Mouse (Mus musculus) hindbrain, embryonic 16.5 days (tissue): ENCODE measurements around the gene Mgarp. TPM values are rescaled to one million over a fixed set of nuclear protein-coding genes. Genes with fewer than 3 reads are reported as not detected.
A peak's percentile ranks its signal among the peaks of the same experiment; 100 is the strongest.

ENCODE experiments used
- ATAC-seq: fragments of 200-750 bp; cut with Nextera tagmentation; 2 replicates; pipeline ENCODE4 v1.8.0; 2017; ENCODE audit warnings: moderate TSS enrichment, moderate library complexity
- H3K27ac ChIP-seq: fragments of 300-500 bp; sonication (generic); 2 replicates; pipeline ENCODE4 v1.5.1; 2014; ENCODE audit warnings: low read depth, mild to moderate bottlenecking, control low read depth, low read length, moderate library complexity
- H3K27me3 ChIP-seq: fragments of 300-500 bp; sonication (generic); replicated peaks from 2 replicates; pipeline ENCODE4 v1.6.1; 2014; ENCODE audit warnings: low read length; ENCODE audit not compliant: control insufficient read depth, insufficient read depth
- H3K36me3 ChIP-seq: fragments of 300-500 bp; sonication (generic); 2 replicates; pipeline ENCODE4 v1.6.1; 2014; ENCODE audit warnings: mild to moderate bottlenecking, low read length, moderate library complexity, mixed read lengths; ENCODE audit not compliant: control insufficient read depth, insufficient read depth
- H3K4me1 ChIP-seq: fragments of 300-500 bp; sonication (generic); 2 replicates; pipeline ENCODE4 v1.6.1; 2014; ENCODE audit warnings: low read depth, low read length; ENCODE audit not compliant: control insufficient read depth, insufficient read depth
- H3K4me2 ChIP-seq: fragments of 300-500 bp; sonication (generic); 2 replicates; pipeline ENCODE4 v1.6.1; 2014; ENCODE audit warnings: mild to moderate bottlenecking, low read length, control low read depth, moderate library complexity
- H3K4me3 ChIP-seq: fragments of 300-500 bp; sonication (generic); 2 replicates; pipeline ENCODE4 v1.5.1; 2014; ENCODE audit warnings: mild to moderate bottlenecking, low read length, control low read depth, moderate library complexity
- H3K9ac ChIP-seq: fragments of 300-500 bp; sonication (generic); 2 replicates; pipeline ENCODE4 v1.6.1; 2014; ENCODE audit warnings: low read depth, mild to moderate bottlenecking, control low read depth, low read length, moderate library complexity
- H3K9me3 ChIP-seq: fragments of 300-500 bp; sonication (generic); 2 replicates; pipeline ENCODE4 v1.6.1; 2014; ENCODE audit warnings: mild to moderate bottlenecking, low read length, moderate library complexity; ENCODE audit not compliant: control insufficient read depth
- WGBS: fragments of 180-500 bp; shearing (Covaris S2); extraction: QIAGEN DNeasy Blood & Tissue Kit; methylation state at CpG from one replicate; pipeline ENCODE4 v1.1.7; 2014; 5-methylcytosine and 5-hydroxymethylcytosine counted together
- polyA plus RNA-seq: library from polyadenylated mRNA; unstranded; fragments of >200 nt; fragmentation: Nextera tagmentation; extraction: Ambion mirVana; gene quantifications from 2 replicates; pipeline ENCODE4 v1.2.1, GENCODE M21; 2015

Gene Mgarp
- polyA plus RNA-seq, 1 experiment from 2014 or later, result 1.8 TPM

GRCm38 (mm10) chr3:51340552-51341267 lies 55.8 kb downstream of the Mgarp start, which contains the start of gene Elf2:
TSS of gene Elf2 (minus strand) at chr3:51340663.
- Histone ChIP-seq H3K27me3 (no peaks in the 10 kb centered on the region), H3K4me2 (peak within 1 kb of the TSS; percentile 89), H3K4me1 (peaks cover 13% of the 10 kb centered on the region), H3K27ac (peak within 1 kb of the TSS; percentile 95), H3K4me3 (peak within 1 kb of the TSS; percentile 84), H3K9me3 (no peaks in the 10 kb centered on the region), H3K9ac (peak within 1 kb of the TSS; percentile 86), H3K36me3 (no peaks in the 10 kb centered on the region)
- under 1% methylated on average over 79 of the region's 87 CpGs for WGBS
- ATAC-seq, result peak; percentile 80

GRCm38 (mm10) chr3:51339734-51340551 lies 56.6 kb downstream of the Mgarp start:
- peak overlapping the region; percentile 89 for H3K4me2 ChIP-seq
- H3K36me3 ChIP-seq, result no peaks in the 10 kb centered on the region
- peak overlapping the region; percentile 95 for H3K27ac ChIP-seq
- peak overlapping the region; percentile 86 for H3K9ac ChIP-seq
- WGBS, result under 1% methylated on average over 45 of the region's 113 CpGs
- H3K4me3 ChIP-seq, result peak overlapping the region; percentile 84
- H3K9me3 ChIP-seq, result no peaks in the 10 kb centered on the region
- no peaks in the 10 kb centered on the region for H3K27me3 ChIP-seq
- H3K4me1 ChIP-seq, result peaks cover 13% of the 10 kb centered on the region
- ATAC-seq, result peak; percentile 40

DNA sequence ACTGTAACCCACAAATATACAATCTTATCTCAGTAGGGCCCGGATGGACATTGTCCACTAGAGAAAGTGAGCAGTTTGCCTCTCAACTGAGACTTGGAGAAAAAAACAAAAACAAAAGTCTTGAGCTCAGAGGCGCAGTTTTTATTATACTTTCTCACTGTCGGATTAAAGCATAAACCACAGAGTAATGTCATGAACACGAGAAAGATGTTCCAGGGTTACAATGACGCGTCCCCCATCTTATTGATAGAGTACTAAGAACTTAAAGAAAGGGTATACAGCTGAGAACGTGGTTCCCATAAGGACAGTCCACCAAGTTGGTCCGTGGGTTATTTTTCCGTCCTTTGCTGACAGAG lies 57.2 kb downstream of the Mgarp start:
- 1% methylated on average over 9 of the region's 9 CpGs for WGBS
- peak overlapping the region; percentile 95 for H3K27ac ChIP-seq
- H3K27me3 ChIP-seq, result no peaks in the 10 kb centered on the region
- peaks cover 13% of the 10 kb centered on the region for H3K4me1 ChIP-seq
- no peaks in the 10 kb centered on the region for H3K9me3 ChIP-seq
- H3K4me2 ChIP-seq, result peak overlapping the region; percentile 89
- H3K36me3 ChIP-seq, result no peaks in the 10 kb centered on the region
- H3K9ac ChIP-seq, result peak overlapping the region; percentile 86
- ATAC-seq, result no peak
- peak overlapping the region; percentile 84 for H3K4me3 ChIP-seq

Other genes with a start within 250 kb of the Mgarp start
- 28.8 and 29.3 TPM in 2 replicates for gene Noct, start 172.3 kb downstream of the Mgarp start, polyA plus RNA-seq
- 30.2 and 31.4 TPM in 2 replicates for gene Elf2, start 56.1 kb downstream of the Mgarp start, polyA plus RNA-seq
- gene Ndufc1, start 12.2 kb upstream of the Mgarp start, polyA plus RNA-seq, result 688 and 807 TPM in 2 replicates
- gene Naa15, start 18.4 kb upstream of the Mgarp start, polyA plus RNA-seq, result 32.6 and 34.5 TPM in 2 replicates
- gene Rab33b, start 87.2 kb upstream of the Mgarp start, polyA plus RNA-seq, result 29.2 and 32.0 TPM in 2 replicates
- gene Setd7, start 164.1 kb upstream of the Mgarp start, polyA plus RNA-seq, result 2.1 and 2.7 TPM in 2 replicates